Mouse (Mus musculus) liver, adult 2 months (tissue): Measurements from ENCODE around the gene Rubcn. TPM values are rescaled to one million over a fixed set of nuclear protein-coding genes. Genes with fewer than 3 reads are reported as not detected.

Source experiments
- DNase-seq: peaks from one replicate; pipeline ENCODE4 v3.0.0-alpha.2; 2011; ENCODE audit warnings: low read depth, low spot score; ENCODE audit errors: extremely low read depth
- H3K27ac ChIP-seq: fragments of 200-500 bp; replicated peaks from 2 replicates; pipeline ENCODE4 v1.5.1; 2012; ENCODE audit warnings: low read depth, mild to moderate bottlenecking, control low read depth, inconsistent platforms, low read length; ENCODE audit not compliant: insufficient read depth
- H3K27me3 ChIP-seq: fragments of 200-500 bp; 2 replicates; pipeline ENCODE4 v1.6.1; 2012; ENCODE audit warnings: mild to moderate bottlenecking, moderate library complexity, low read length, inconsistent platforms; ENCODE audit not compliant: control insufficient read depth, insufficient read depth
- H3K36me3 ChIP-seq: fragments of 200-500 bp; 2 replicates; pipeline ENCODE4 v1.6.1; 2012; ENCODE audit warnings: low read length, inconsistent platforms; ENCODE audit not compliant: control insufficient read depth, insufficient read depth
- H3K4me1 ChIP-seq: fragments of 200-500 bp; 2 replicates; pipeline ENCODE4 v1.6.1; 2011; ENCODE audit warnings: low read length; ENCODE audit not compliant: control insufficient read depth, insufficient read depth
- H3K4me3 ChIP-seq: fragments of 200-500 bp; 2 replicates; pipeline ENCODE4 v1.5.1; 2011; ENCODE audit warnings: low read depth, mild to moderate bottlenecking, control low read depth, low read length, moderate library complexity; ENCODE audit not compliant: insufficient read depth
- H3K79me2 ChIP-seq: fragments of 200-500 bp; 2 replicates; pipeline ENCODE4 v1.6.1; 2012; ENCODE audit warnings: inconsistent platforms, mild to moderate bottlenecking, low read length, moderate library complexity; ENCODE audit not compliant: control insufficient read depth, insufficient read depth
- H3K9ac ChIP-seq: fragments of 200-500 bp; 2 replicates; pipeline ENCODE4 v1.6.1; 2012; ENCODE audit warnings: low read depth, mild to moderate bottlenecking, control low read depth, inconsistent platforms, low read length
- CTCF ChIP-seq: fragments of 200-500 bp; IDR thresholded peaks from 2 replicates; pipeline ENCODE4 v1.5.1; 2011; ENCODE audit warnings: low read depth, low read length, control low read depth
- POLR2A ChIP-seq: fragments of 200-500 bp; IDR thresholded peaks from 2 replicates; pipeline ENCODE4 v1.6.1; 2011; ENCODE audit warnings: low read length, control low read depth; ENCODE audit not compliant: insufficient read depth; ENCODE audit errors: extremely low read depth
- WGBS: fragments of 180-500 bp; shearing (Covaris S2); methylation state at CpG from one replicate; pipeline ENCODE4 v1.1.7; 2018; 5-methylcytosine and 5-hydroxymethylcytosine counted together
- polyA plus RNA-seq: library from polyadenylated mRNA; depleted of rRNA; stranded (reverse); fragments of >200 nt; gene quantifications from 2 replicates; pipeline ENCODE4 v1.2.3, GENCODE M21; 2012
- total RNA-seq: library from RNA; depleted of rRNA; stranded (reverse); fragments of >200 nt; gene quantifications from 2 replicates; pipeline ENCODE4 v1.2.3, GENCODE M21; 2014

Gene Rubcn
- total and polyA plus RNA-seq, 2 experiments = 12.6 to 17.0 TPM

- H3K4me1 ChIP-seq = no peaks in the 10 kb centered on the region
- no peaks in the 10 kb centered on the region for H3K79me2 ChIP-seq
- H3K27ac ChIP-seq = no peak overlapping the region
- H3K36me3 ChIP-seq = peaks cover 23% of the 10 kb centered on the region
- no peak overlapping the region for H3K4me3 ChIP-seq
- DNase-seq = no peak
- no peaks in the 10 kb centered on the region for H3K27me3 ChIP-seq
- 96% methylated on average over 4 of the region's 4 CpGs for WGBS
- no peak for TF ChIP-seq CTCF
- no peak for TF ChIP-seq POLR2A
- H3K9ac ChIP-seq = no peak overlapping the region
These were observed 46.1 kb downstream of the Rubcn start for GRCm38 (mm10) chr16:32831501-32831900.

GRCm38 (mm10) chr16:32829104-32829503 lies 48.5 kb downstream of the Rubcn start:
- Histone ChIP-seq H3K4me3 (no peak overlapping the region), H3K27me3 (no peaks in the 10 kb centered on the region), H3K9ac (no peak overlapping the region), H3K27ac (no peak overlapping the region), H3K79me2 (no peaks in the 10 kb centered on the region), H3K4me1 (no peaks in the 10 kb centered on the region), H3K36me3 (peaks cover 31% of the 10 kb centered on the region)
- no peak for DNase-seq
- WGBS = 85% methylated on average over 11 of the region's 11 CpGs
- TF ChIP-seq POLR2A (no peak), CTCF (no peak)

- 92% methylated on average over 11 of the region's 11 CpGs for whole genome bisulfite sequencing
- no peak for TF ChIP-seq CTCF
- TF ChIP-seq POLR2A = no peak
- H3K27ac ChIP-seq = no peak overlapping the region
- H3K27me3 ChIP-seq = no peaks in the 10 kb centered on the region
- no peak for DNase-seq
- peaks cover 29% of the 10 kb centered on the region for H3K36me3 ChIP-seq
- no peak overlapping the region for H3K9ac ChIP-seq
- H3K4me3 ChIP-seq = no peak overlapping the region
- no peaks in the 10 kb centered on the region for H3K4me1 ChIP-seq
- no peaks in the 10 kb centered on the region for H3K79me2 ChIP-seq
These were observed 51.0 kb downstream of the Rubcn start for GRCm38 (mm10) chr16:32826521-32826920.

- Histone ChIP-seq H3K36me3 (peaks cover 29% of the 10 kb centered on the region), H3K4me3 (no peak overlapping the region), H3K79me2 (no peaks in the 10 kb centered on the region), H3K4me1 (no peaks in the 10 kb centered on the region), H3K9ac (no peak overlapping the region), H3K27ac (no peak overlapping the region), H3K27me3 (no peaks in the 10 kb centered on the region)
- TF ChIP-seq CTCF (no peak), POLR2A (no peak)
- DNase-seq = no peak
- 89% methylated on average over 12 of the region's 12 CpGs for WGBS
These were observed 52.2 kb downstream of the Rubcn start for GRCm38 (mm10) chr16:32825380-32825779.

GRCm38 (mm10) chr16:32824061-32824460 lies 53.5 kb downstream of the Rubcn start:
- Histone ChIP-seq H3K4me1 (0 out of 2 replicates have a peak, but pooled peaks cover under 1% of the 10 kb centered on the region), H3K36me3 (peaks cover 29% of the 10 kb centered on the region), H3K79me2 (no peaks in the 10 kb centered on the region), H3K4me3 (no peak overlapping the region), H3K27ac (no peak overlapping the region), H3K27me3 (no peaks in the 10 kb centered on the region), H3K9ac (no peak overlapping the region)
- DNase-seq = no peak
- 98% methylated on average over 13 of the region's 13 CpGs for WGBS
- TF ChIP-seq POLR2A (no peak), CTCF (no peak)

GRCm38 (mm10) chr16:32823487-32823886 lies 54.1 kb downstream of the Rubcn start:
- no peak for DNase-seq
- Histone ChIP-seq H3K79me2 (no peaks in the 10 kb centered on the region), H3K4me3 (no peak overlapping the region), H3K4me1 (peaks cover 5% of the 10 kb centered on the region), H3K36me3 (peaks cover 29% of the 10 kb centered on the region), H3K27ac (no peak overlapping the region), H3K9ac (no peak overlapping the region), H3K27me3 (no peaks in the 10 kb centered on the region)
- 91% methylated on average over 8 of the region's 8 CpGs for WGBS
- TF ChIP-seq POLR2A = no peak
- TF ChIP-seq CTCF = no peak
